Mouse (Mus musculus): ENCODE measurements around the gene Ppp2r3a. TPM values are rescaled to one million over a fixed set of nuclear protein-coding genes. Genes with fewer than 3 reads are reported as not detected.

The Ppp2r3a gene
- total RNA-seq (2021), result 100 to 1,000 TPM; 192 to 202 TPM
- long read RNA-seq, experiment 1, full-length matches to known transcripts, result 41 of 63 reads
- long read RNA-seq, experiment 1, partial matches to known transcripts, result 10 of 63 reads
- long read RNA-seq, experiment 1, other reads (novel, unspliced or antisense), result 12 of 63 reads
- long read RNA-seq, experiment 2, full-length matches to known transcripts, result 55 of 81 reads
- long read RNA-seq, experiment 2, partial matches to known transcripts, result 8 of 81 reads
- long read RNA-seq, experiment 2, other reads (novel, unspliced or antisense), result 18 of 81 reads

- peak; percentile 98 for DNase-seq
- intact Hi-C loops (cut with DNase I; ENCODE audit: low total_unique reads), result no loop called here
These were observed at the start of gene Ppp2r3a for GRCm38 (mm10) chr9:101251644-101252337. TSS of gene Ppp2r3a (minus strand) at chr9:101251795.

GRCm38 (mm10) chr9:101300441-101300935 is 48.9 kb upstream of the Ppp2r3a start:
- DNase-seq, result no peak
- intact Hi-C loops (cut with DNase I; ENCODE audit: low total_unique reads), result loop anchor here (10.0 kb wide), 1 partner anchor 1054 kb away; the partner anchor contains the start of gene Ephb1

DNA sequence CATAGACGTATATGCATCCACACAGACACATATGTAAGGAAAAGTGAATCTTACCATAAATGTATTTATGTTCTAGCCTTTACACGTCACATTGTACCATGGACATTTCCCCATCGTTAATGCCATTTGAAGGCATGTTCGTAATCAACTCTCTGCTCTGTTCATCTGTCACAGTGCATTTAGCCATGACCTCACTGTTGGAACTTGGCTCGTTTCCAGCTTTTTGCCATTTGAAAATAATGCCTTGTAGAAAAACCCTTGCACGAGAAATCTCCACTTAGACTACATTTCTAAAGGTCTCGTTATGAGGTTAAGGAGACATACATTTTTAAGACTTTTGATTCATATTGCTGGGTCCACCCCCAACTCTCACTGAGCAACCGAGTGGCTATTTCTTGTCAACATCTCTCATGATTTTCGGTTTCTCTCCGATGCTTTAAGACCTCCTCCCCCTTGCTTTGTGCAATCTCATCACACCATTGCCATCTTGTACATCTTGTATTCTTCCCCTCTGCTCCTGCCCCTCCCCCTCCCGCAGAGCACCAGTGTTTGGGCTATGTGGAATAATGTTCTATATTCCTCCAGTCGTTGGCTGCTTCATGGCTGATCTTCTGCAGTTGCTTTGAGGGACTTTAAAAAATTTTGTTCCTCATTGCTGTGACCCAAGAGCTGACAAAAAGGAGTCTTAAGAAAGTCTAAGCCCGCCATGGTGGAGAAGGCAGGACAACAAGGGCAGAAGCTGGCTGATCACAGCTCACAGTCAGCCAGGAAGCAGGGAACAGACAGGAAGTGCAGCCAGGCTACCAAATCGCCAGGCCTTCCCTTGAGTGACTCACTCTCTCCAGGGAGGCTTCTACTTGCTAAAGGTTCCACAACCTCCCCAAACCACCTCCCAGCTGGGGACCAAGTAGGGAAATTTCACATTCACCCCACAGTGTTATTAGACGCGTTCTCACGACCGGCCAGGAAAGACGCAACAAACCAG is 40.4 kb upstream of the Ppp2r3a start:
- DNase-seq, result no peak
- intact Hi-C loops (cut with DNase I; ENCODE audit: low total_unique reads), result no loop called here

GRCm38 (mm10) chr9:101290876-101291275 is 39.3 kb upstream of the Ppp2r3a start:
- intact Hi-C loops (cut with DNase I; ENCODE audit: low total_unique reads), result no loop called here
- DNase-seq, result no peak

GRCm38 (mm10) chr9:101289750-101290149 is 38.2 kb upstream of the Ppp2r3a start:
- intact Hi-C loops (cut with DNase I; ENCODE audit: low total_unique reads), result no loop called here
- no peak for DNase-seq

DNA sequence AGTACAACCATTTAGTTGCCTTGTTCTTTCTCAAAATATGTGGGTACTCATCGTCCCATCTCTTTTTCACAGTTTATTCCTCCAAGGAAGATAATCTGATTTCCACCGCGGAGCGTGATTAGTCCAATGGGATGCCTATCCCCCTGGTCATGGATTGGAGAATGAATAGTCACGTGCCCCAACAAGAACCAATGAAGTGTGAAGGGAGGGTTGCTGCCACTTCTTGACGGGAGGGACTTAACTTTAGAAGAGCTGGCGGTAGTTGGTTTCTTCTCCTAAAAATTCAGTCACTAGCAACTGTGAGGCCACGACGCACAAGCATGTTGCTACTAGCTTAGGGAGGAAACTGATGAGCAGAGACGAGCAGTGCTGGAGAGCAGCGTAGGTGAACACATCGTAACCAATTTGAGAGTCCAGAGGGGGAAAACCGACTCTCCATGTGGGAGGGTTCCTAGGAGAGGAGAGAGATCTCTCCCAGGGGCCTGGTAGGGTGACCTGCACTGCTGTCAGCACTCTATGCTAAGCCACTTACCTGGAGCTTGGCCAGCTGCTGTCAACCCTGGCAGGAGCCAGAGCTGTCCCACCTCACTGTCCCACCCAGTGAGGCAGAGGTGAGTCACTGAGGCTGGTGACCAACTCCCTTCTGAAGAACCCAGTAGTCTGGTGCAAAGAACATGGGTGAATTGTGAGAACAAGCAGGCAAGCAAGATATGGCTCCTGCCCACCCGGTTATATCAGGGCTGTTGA is 37.5 kb upstream of the Ppp2r3a start:
- DNase-seq, result no peak
- intact Hi-C loops (cut with DNase I; ENCODE audit: low total_unique reads), result no loop called here

GRCm38 (mm10) chr9:101286766-101287165 is 35.2 kb upstream of the Ppp2r3a start:
- intact Hi-C loops (cut with DNase I; ENCODE audit: low total_unique reads), result no loop called here

DNA sequence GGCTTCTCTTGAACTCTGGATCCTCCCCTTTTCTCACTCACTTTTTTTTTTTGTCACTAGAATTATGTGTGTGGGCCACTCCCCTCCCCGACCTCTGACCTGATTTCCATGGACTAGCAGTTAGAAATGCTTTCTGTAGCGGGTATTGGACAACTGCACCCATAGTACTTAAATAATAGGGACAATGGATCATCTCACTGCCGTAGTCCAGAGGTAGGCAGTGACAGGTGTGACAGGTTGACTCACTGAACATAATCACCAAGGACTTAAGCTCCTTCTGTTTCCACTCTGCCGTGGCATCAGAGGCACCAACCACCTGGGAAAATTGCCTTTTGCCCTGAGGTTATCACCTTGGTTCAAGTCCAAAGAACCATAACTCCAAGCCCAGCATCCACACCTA is 32.5 kb upstream of the Ppp2r3a start:
- intact Hi-C loops (cut with DNase I; ENCODE audit: low total_unique reads), result no loop called here
- DNase-seq, result no peak

More at GRCm38 (mm10) chr9:101286766-101287165, 35.2 kb upstream of the Ppp2r3a start:
- DNase-seq, result no peak

GRCm38 (mm10) chr9:101282651-101283050 is 31.1 kb upstream of the Ppp2r3a start:
- no peak for DNase-seq
- intact Hi-C loops (cut with DNase I; ENCODE audit: low total_unique reads), result no loop called here

DNA sequence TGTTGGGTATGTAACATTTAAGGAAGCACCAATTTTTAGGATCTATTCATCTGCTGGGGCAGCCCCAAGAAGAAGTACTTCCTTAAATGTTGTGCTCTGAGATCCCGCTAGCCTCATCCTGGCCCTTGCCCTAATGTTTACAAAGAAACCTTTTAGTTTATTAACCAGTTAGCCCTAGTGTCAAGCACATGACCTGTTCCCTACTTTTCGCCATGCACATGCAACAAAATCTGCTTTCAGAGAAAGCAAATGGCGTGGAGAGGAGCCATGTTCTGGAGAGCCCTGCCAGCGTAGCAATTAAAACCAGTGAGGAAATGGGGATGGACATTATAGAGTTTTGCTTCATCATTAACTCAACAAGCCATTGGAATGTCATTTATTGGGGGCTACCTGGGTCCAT is 30.3 kb upstream of the Ppp2r3a start:
- intact Hi-C loops (cut with DNase I; ENCODE audit: low total_unique reads), result no loop called here
- no peak for DNase-seq

DNA sequence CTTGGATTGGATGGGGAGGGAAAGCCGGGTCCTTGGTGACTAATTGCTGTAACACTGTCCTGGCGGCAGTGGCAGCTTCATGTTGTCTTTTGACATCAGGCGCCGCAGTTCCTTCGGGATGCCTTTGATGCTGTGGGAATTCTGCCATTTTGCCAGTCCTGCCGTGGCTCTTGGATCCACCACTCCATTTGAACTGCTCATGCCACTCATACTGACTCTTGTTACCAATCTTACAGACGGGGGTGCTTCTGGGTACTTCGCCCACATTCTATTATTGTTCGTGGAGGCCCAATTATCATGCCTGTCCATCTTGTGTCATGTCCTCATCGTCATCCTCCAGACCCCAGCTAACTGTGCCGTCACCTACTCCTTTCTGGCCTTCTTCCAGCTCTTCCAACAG is 29.7 kb upstream of the Ppp2r3a start:
- intact Hi-C loops (cut with DNase I; ENCODE audit: low total_unique reads), result no loop called here
- DNase-seq, result no peak

- DNase-seq, result no peak
- intact Hi-C loops (cut with DNase I; ENCODE audit: low total_unique reads), result no loop called here
These were observed 29.3 kb upstream of the Ppp2r3a start for GRCm38 (mm10) chr9:101280867-101281266.

DNA sequence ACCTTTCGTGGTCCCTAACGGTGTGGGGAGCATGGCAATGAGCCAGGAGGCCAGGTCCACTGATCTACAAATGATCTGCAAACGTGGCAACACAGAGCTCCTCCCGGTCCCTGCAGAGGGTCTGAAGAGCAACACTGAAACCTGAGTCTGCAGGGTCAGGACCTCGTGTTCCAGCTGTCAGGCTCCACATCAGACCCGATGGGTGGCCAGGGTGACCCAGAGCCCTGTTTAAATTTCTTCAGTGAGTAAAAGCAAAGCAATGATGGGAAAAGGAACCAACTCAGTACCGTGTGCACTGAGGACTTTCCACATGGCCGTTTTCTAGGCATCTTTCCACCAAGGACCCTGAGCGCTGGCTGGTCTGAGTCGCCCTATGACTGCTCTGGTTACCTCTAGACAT is 28.6 kb upstream of the Ppp2r3a start:
- DNase-seq, result no peak
- intact Hi-C loops (cut with DNase I; ENCODE audit: low total_unique reads), result no loop called here

DNA sequence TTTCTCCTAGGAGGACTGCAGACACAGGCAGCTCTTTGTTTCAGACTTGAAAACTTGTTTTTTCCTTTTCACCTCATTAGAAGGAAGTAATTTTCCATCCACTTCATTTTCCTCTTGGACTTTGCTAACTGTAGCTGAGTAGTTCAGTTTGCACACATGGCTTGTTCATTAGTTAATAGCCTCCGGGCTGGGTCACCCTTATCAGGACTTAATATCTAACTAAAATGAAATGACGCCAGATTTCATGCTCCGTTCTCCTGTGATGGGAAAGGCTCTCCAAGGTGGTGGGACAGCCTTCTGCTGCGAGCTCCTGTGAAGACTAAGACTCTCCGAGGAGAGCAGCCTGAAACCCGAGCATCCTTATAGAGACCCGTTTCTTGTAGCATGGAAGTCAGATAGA is 21.1 kb upstream of the Ppp2r3a start:
- DNase-seq, result no peak
- intact Hi-C loops (cut with DNase I; ENCODE audit: low total_unique reads), result no loop called here

DNA sequence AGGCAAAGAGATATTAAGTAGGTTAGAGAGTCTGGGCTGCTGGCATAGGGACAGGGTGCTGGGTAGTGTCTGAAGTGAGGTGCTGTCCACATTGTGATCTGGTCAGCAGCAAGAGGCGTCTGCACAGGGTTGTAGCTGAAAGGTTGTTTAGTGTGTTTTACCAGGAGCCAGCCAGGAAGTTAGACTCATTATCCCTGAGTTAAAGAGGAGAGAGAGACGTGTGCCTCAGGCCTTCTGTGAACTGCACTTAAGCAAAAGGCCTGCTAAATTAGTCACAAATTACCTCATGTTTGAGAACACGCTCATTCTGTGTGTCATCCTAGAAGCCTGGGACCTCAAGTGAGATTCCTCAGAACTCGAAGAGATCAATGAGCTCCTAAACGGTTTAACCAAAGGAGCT is 18.4 kb upstream of the Ppp2r3a start:
- intact Hi-C loops (cut with DNase I; ENCODE audit: low total_unique reads), result no loop called here
- no peak for DNase-seq

DNA sequence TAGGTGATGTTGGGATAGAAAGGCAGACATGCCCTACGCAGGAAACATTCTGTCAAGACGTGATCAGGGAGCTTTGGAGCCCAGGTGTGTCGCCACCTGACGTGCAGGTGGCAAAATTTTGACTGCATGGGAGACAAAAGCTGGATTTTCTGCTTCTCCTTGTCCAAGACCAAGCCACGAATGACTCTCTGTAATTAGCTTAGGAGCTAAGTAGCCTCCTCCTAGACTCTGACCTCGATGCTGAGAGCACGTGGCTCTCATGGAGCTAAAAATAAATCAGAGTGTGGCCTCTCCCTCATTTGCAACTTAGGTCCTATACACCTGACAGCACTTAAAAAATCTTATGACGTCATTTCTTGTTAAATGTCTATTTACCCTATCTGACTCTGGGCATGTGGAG is 14.4 kb upstream of the Ppp2r3a start:
- intact Hi-C loops (cut with DNase I; ENCODE audit: low total_unique reads), result no loop called here

GRCm38 (mm10) chr9:101265546-101265945 is 14.0 kb upstream of the Ppp2r3a start:
- no peak for DNase-seq
- intact Hi-C loops (cut with DNase I; ENCODE audit: low total_unique reads), result no loop called here

More for the DNA sequence above, 14.4 kb upstream of the Ppp2r3a start:
- no peak for DNase-seq

DNA sequence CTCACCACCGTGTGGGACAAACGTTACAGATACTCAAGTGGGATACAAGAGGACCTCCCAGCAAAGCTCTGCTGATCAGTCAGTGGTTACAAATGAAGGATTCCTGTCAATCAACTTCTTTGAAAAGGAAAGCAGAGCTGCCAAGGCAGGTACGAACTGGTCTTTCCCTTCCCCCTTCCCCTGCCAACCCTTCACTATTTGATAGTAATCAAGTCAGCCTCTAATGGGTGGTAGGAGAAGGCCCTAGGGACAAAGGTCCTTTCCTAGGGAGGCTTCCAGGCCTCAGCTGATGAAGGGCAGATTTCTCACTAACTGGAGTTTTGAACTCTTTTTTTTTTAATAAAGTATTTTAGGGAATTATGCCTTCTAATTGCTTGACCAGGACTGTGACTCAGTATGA is 11.2 kb upstream of the Ppp2r3a start:
- no peak for DNase-seq
- intact Hi-C loops (cut with DNase I; ENCODE audit: low total_unique reads), result no loop called here

DNA sequence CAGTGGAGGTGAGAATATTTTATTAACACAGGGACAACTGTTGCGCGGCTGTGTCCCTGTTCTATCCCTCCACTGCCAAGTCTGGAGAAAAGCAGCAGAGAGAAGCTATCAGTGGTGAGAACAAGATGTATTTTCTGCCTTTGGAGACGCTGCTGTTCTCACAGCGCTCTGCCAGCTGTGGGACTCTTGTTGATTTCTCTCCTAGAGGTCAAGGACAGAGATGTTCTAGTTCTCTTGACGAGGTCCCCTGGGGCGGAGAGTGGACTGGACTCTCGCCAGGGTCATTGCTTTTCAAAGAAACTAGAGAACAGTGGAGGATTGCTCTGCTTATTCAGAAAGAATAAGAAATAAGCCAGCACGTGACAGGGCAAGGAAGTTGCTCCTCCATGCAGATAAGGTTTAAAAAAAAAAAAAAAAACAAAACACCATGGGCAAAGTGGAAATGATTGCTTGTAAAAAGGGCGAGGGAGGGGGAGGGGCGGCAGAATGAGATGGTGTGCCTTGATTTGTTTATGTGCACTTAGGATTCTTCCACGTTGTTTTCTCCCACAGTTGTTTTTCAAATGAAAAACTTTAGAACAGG is 10.5 kb upstream of the Ppp2r3a start:
- peak; percentile 79 for DNase-seq

More for the DNA sequence above, 10.5 kb upstream of the Ppp2r3a start:
- intact Hi-C loops (cut with DNase I; ENCODE audit: low total_unique reads), result no loop called here
